Mouse (Mus musculus) forebrain, embryonic 16.5 days (tissue): ENCODE data around the gene Card14. TPM values are rescaled to one million over a fixed set of nuclear protein-coding genes. Genes with fewer than 3 reads are reported as not detected.

Source experiments
- ATAC-seq: fragments of 200-750 bp; cut with Nextera tagmentation; 2 replicates; pipeline ENCODE4 v1.8.0; 2017; ENCODE audit warnings: mild to moderate bottlenecking, moderate library complexity
- H3K27ac ChIP-seq: fragments of 300-500 bp; sonication (generic); 2 replicates; pipeline ENCODE4 v1.5.1; 2014; ENCODE audit warnings: low read length, control low read depth
- H3K27me3 ChIP-seq: fragments of 300-500 bp; sonication (generic); replicated peaks from 2 replicates; pipeline ENCODE4 v1.6.1; 2014; ENCODE audit warnings: low read length; ENCODE audit not compliant: control insufficient read depth, insufficient read depth
- H3K36me3 ChIP-seq: fragments of 300-500 bp; sonication (generic); 2 replicates; pipeline ENCODE4 v1.6.1; 2014; ENCODE audit not compliant: control insufficient read depth, insufficient read depth
- H3K4me1 ChIP-seq: fragments of 300-500 bp; sonication (generic); replicated peaks from 2 replicates; pipeline ENCODE4 v1.6.1; 2014; ENCODE audit warnings: low read length; ENCODE audit not compliant: control insufficient read depth, insufficient read depth
- H3K4me2 ChIP-seq: fragments of 300-500 bp; sonication (generic); 2 replicates; pipeline ENCODE4 v1.6.1; 2014; ENCODE audit warnings: mild to moderate bottlenecking, low read length, control low read depth
- H3K4me3 ChIP-seq: fragments of 300-500 bp; sonication (generic); replicated peaks from 2 replicates; pipeline ENCODE4 v1.5.1; 2014; ENCODE audit warnings: mild to moderate bottlenecking, low read length, control low read depth
- H3K9ac ChIP-seq: fragments of 300-500 bp; sonication (generic); replicated peaks from 2 replicates; pipeline ENCODE4 v1.6.1; 2014; ENCODE audit warnings: low read depth, low read length, control low read depth
- H3K9me3 ChIP-seq: fragments of 300-500 bp; sonication (generic); 2 replicates; pipeline ENCODE4 v1.6.1; 2016; ENCODE audit warnings: low read length; ENCODE audit not compliant: control insufficient read depth
- WGBS: fragments of 180-500 bp; shearing (Covaris S2); extraction: QIAGEN DNeasy Blood & Tissue Kit; methylation state at CpG from one replicate; pipeline ENCODE4 v1.1.7; 2014; 5-methylcytosine and 5-hydroxymethylcytosine counted together
- polyA plus RNA-seq: library from polyadenylated mRNA; unstranded; fragments of >200 nt; fragmentation: Nextera tagmentation; extraction: Ambion mirVana; gene quantifications from 2 replicates; pipeline ENCODE4 v1.2.1, GENCODE M21; 2015

The Card14 gene
- polyA plus RNA-seq, 1 experiment from 2014 or later: 0.13 TPM

GRCm38 (mm10) chr11:119299391-119300245 lies 8.0 kb upstream of the Card14 start, which contains the start of gene Eif4a3:
TSS of gene Eif4a3 (minus strand) at chr11:119300089.
- under 1% methylated on average over 89 of the region's 89 CpGs for WGBS
- H3K27me3 ChIP-seq: no peaks in the 10 kb centered on the region
- peaks cover 19% of the 10 kb centered on the region for H3K4me1 ChIP-seq
- H3K4me2 ChIP-seq: peak within 1 kb of the TSS; percentile 98
- peak within 1 kb of the TSS; percentile 98 for H3K4me3 ChIP-seq
- peak within 1 kb of the TSS; percentile 88 for H3K9ac ChIP-seq
- peaks cover 21% of the 10 kb centered on the region for H3K36me3 ChIP-seq
- H3K9me3 ChIP-seq: no peaks in the 10 kb centered on the region
- ATAC-seq: peak; percentile 98
- H3K27ac ChIP-seq: peak within 1 kb of the TSS; percentile 99

- Histone ChIP-seq H3K9ac (peak overlapping the region; percentile 88), H3K27ac (peak overlapping the region; percentile 99), H3K4me1 (peaks cover 19% of the 10 kb centered on the region), H3K9me3 (no peaks in the 10 kb centered on the region), H3K4me2 (peak overlapping the region; percentile 75), H3K36me3 (peaks cover 16% of the 10 kb centered on the region), H3K4me3 (peak overlapping the region; percentile 98), H3K27me3 (no peaks in the 10 kb centered on the region)
- ATAC-seq: peak; percentile 86
- WGBS: 2% methylated on average over 31 of the region's 31 CpGs
Observed at GRCm38 (mm10) chr11:119300246-119300935, 7.2 kb upstream of the Card14 start.

- Histone ChIP-seq H3K4me2 (no peak overlapping the region), H3K27ac (no peak overlapping the region), H3K9me3 (no peaks in the 10 kb centered on the region), H3K4me1 (peaks cover 19% of the 10 kb centered on the region), H3K27me3 (no peaks in the 10 kb centered on the region), H3K36me3 (peaks cover 11% of the 10 kb centered on the region), H3K4me3 (no peak overlapping the region), H3K9ac (no peak overlapping the region)
- WGBS: 14% methylated on average over 2 of the region's 2 CpGs
- no peak for ATAC-seq
Observed at GRCm38 (mm10) chr11:119300986-119301385, 6.6 kb upstream of the Card14 start.

GRCm38 (mm10) chr11:119304904-119305712 lies 2.5 kb upstream of the Card14 start:
- no peak overlapping the region for H3K4me2 ChIP-seq
- H3K4me1 ChIP-seq: peaks cover 4% of the 10 kb centered on the region
- WGBS: 44% methylated on average over 16 of the region's 16 CpGs
- H3K27me3 ChIP-seq: peaks cover 2% of the 10 kb centered on the region; the same call in 1 of the 2 replicates
- no peak overlapping the region for H3K4me3 ChIP-seq
- H3K36me3 ChIP-seq: no peaks in the 10 kb centered on the region
- ATAC-seq: 0 out of 2 replicates have a peak, but pooled peaks have one; percentile 43
- no peak overlapping the region for H3K9ac ChIP-seq
- H3K9me3 ChIP-seq: no peaks in the 10 kb centered on the region
- no peak overlapping the region for H3K27ac ChIP-seq

GRCm38 (mm10) chr11:119306762-119307657 lies 558 bp upstream of the Card14 start:
- no peak for ATAC-seq
- Histone ChIP-seq H3K9me3 (no peaks in the 10 kb centered on the region), H3K9ac (no peak overlapping the region), H3K4me1 (no peaks in the 10 kb centered on the region), H3K36me3 (no peaks in the 10 kb centered on the region), H3K4me3 (no peak overlapping the region), H3K27ac (no peak overlapping the region), H3K4me2 (no peak overlapping the region), H3K27me3 (peaks cover 5% of the 10 kb centered on the region; the same call in 1 of the 2 replicates)
- WGBS: 66% methylated on average over 13 of the region's 13 CpGs

- ATAC-seq: no peak
- WGBS: 37% methylated on average over 11 of the region's 11 CpGs
- H3K27ac ChIP-seq: no peak overlapping the region
- no peaks in the 10 kb centered on the region for H3K36me3 ChIP-seq
- H3K4me2 ChIP-seq: no peak overlapping the region
- H3K27me3 ChIP-seq: peaks cover 5% of the 10 kb centered on the region; the same call in 1 of the 2 replicates
- no peak overlapping the region for H3K9ac ChIP-seq
- H3K4me1 ChIP-seq: no peaks in the 10 kb centered on the region
- no peak overlapping the region for H3K4me3 ChIP-seq
- no peaks in the 10 kb centered on the region for H3K9me3 ChIP-seq
Observed at GRCm38 (mm10) chr11:119307916-119308315, 348 bp downstream of the Card14 start.

GRCm38 (mm10) chr11:119310621-119311020 lies 3.1 kb downstream of the Card14 start:
- Histone ChIP-seq H3K4me2 (no peak overlapping the region), H3K9ac (no peak overlapping the region), H3K4me1 (no peaks in the 10 kb centered on the region), H3K36me3 (no peaks in the 10 kb centered on the region), H3K4me3 (no peak overlapping the region), H3K27me3 (peaks cover 5% of the 10 kb centered on the region; the same call in 1 of the 2 replicates), H3K9me3 (no peaks in the 10 kb centered on the region), H3K27ac (no peak overlapping the region)
- no peak for ATAC-seq
- 11% methylated on average over 10 of the region's 10 CpGs for WGBS

- Histone ChIP-seq H3K4me2 (no peak overlapping the region), H3K4me1 (no peaks in the 10 kb centered on the region), H3K27ac (no peak overlapping the region), H3K27me3 (peaks cover 5% of the 10 kb centered on the region; the same call in 1 of the 2 replicates), H3K9me3 (no peaks in the 10 kb centered on the region), H3K4me3 (no peak overlapping the region), H3K9ac (no peak overlapping the region), H3K36me3 (no peaks in the 10 kb centered on the region)
- WGBS: 81% methylated on average over 17 of the region's 17 CpGs
- ATAC-seq: no peak
Observed at GRCm38 (mm10) chr11:119314252-119314936, 6.8 kb downstream of the Card14 start.
